Mouse (Mus musculus): ENCODE results near the gene Olfr1450. TPM values are rescaled to one million over a fixed set of nuclear protein-coding genes. Genes with fewer than 3 reads are reported as not detected.
"Not testable (repeated sequence)": the region's sequence is repeated elsewhere in the genome, so short reads cannot be mapped to it uniquely, and the experiment has no call there.

Olfr1450 gene
- total RNA-seq (2017), result 0.49 TPM in 1 of 2 replicates, not detected in the other

DNA sequence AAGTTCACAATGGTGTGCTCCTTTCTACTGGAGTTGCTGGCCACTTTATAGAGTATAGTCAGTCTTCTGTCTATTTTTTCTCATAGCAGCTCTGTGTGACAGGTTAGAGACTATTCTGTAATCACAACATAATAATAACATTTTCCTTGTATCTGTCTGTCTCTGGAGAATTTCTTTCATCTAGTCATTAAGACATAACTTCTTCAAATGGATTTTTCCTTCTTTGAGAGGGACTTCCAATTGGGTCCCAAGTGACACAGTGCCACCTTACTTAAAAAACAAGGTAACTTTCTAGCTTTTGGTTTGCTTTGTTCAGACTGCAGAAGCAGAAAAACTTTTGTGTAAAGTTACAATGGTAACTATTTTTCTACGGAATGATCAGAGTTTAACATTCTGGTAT is at the start of gene Olfr1450:
Olfr1450 (plus strand) TSS at position 301 of the 400 bp plus-strand sequence.
- no peak for ATAC-seq (ENCODE audit: extremely low read depth, insufficient number of reproducible peaks, low FRiP score, poor library complexity, severe bottlenecking)

DNA sequence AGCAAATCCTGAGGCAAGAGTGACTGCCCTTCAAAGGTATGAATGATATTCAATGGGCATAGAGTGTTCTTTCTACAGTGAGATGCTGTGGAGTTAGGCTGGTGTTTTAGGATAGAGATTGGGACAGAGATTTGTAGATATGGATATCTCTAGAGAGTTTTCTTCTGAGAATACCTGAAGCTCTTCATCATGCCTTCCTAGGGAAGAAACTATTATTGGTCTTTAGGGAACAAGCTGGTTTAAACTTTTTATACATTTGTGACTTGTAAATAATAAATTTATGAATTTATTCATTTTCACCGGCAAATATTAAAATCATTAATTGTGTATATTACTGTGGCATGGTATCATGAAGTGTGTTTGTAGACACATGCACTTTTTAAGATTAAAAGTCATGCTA is 46.4 kb upstream of the Olfr1450 start, which contains the start of gene Olfr1447:
Olfr1447 (minus strand) TSS at position 101 of the 400 bp plus-strand sequence.
- ATAC-seq (ENCODE audit: extremely low read depth, insufficient number of reproducible peaks, low FRiP score, poor library complexity, severe bottlenecking), result no peak

DNA sequence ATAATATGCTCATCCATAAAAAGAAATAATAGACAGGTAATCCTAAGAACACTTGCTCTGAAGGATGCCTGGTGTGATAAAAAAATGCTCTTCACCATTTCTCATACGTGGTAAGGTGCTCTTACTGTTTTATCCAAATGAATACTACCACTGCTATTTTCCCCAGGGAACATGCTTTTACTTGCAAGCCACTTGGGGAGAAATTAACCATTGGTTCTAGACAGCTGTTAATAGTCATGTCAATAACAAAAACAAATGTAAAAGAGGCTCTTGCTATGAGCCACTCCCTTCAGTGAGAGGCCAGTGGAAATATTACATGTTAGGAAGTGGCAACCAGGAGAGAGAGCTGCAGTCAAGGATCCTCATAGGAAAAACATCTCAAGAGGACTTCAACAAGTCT is 25.7 kb upstream of the Olfr1450 start, which contains the start of gene Olfr1448:
Olfr1448 (minus strand) TSS at position 101 of the 400 bp plus-strand sequence.
- no peak for ATAC-seq (ENCODE audit: extremely low read depth, insufficient number of reproducible peaks, low FRiP score, poor library complexity, severe bottlenecking)

DNA sequence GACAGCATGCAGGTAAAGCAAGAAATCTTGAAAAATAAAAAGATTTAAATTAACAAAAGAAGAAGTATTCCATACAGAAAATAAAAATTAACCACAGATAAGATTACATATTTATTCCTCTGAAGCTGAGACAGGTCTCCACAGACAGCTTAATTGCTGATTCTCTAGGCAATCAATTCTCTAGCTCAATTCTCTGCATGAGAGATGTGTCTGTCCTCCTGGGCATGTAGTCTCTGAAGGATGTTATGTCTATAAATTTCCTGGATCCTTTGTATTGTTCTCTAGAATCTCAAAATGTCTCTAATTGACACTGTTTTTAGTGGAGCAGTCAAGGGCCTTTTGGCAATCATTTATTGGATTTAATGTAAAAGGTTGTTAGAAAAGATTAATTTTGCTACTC is 19.5 kb upstream of the Olfr1450 start, which contains the start of gene Olfr1449:
Olfr1449 (plus strand) TSS at position 301 of the 400 bp plus-strand sequence.
- ATAC-seq (ENCODE audit: extremely low read depth, insufficient number of reproducible peaks, low FRiP score, poor library complexity, severe bottlenecking), result no peak

DNA sequence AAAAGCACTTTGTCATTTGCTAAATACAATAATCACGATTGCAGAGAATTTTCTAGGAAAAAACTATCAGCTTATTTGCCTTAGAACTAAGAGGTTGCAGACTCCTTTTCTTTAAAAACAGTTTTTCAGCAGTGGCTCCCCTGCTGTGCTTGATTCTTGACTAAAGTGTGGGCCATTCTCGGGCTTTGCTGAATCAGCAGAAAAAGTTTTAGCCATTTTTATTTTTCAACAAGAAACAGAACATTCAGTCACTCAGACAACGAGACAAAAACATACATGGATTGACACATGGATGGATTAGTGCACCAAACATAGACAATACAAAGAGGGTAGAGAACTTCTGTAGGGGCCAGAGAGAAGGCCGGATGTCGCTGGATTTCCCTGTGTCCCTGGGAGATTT is 20.0 kb downstream of the Olfr1450 start:
- not testable (repeated sequence) for ATAC-seq (ENCODE audit: extremely low read depth, insufficient number of reproducible peaks, low FRiP score, poor library complexity, severe bottlenecking)

DNA sequence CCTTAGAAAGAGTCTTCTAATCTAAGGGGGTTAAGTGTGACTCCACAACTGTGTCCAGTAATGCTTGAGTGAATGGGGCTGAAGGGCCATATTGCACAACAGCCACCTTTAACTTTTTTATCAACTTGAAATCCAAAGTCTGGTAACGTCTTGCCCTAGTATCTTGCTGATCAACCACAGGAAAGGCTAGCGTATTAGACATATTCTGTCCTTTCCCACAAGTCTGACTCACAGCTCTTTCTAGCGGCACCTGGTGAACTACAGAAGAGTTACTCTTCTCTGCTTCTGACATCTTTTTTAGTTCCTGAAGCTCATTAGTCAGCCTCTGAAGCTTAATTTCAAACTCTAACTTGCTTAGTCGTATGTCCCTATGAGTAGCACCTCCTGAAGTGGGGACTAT is 42.3 kb downstream of the Olfr1450 start:
- not testable (repeated sequence) for ATAC-seq (ENCODE audit: extremely low read depth, insufficient number of reproducible peaks, low FRiP score, poor library complexity, severe bottlenecking)

DNA sequence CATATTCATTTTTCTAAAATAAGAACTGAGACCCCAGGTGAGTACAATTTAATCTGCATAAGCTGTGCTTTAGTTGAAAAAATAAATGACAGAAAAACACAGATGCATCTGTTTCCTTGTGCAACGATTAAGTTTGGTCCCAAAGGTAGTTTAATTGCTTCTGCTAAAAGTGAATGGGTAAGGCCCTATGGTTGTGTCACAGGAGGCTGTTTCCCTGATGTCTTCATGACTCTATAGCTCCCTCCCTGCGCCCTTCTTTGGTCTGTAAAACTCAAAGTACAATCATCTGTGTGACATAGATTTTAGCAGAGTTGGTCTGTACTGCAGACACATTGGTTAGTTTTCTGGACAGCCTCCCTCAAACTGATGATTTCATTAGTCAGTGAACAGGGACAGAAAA is 44.7 kb downstream of the Olfr1450 start, which contains the start of gene Olfr1451:
Olfr1451 (plus strand) TSS at position 301 of the 400 bp plus-strand sequence.
- ATAC-seq (ENCODE audit: extremely low read depth, insufficient number of reproducible peaks, low FRiP score, poor library complexity, severe bottlenecking), result no peak

Other genes with a start within 250 kb of the Olfr1450 start
- gene Cntf, start 184.6 kb upstream of the Olfr1450 start, total RNA-seq (2017), result 1.4 and 2.2 TPM in 2 replicates
- 74.2 and 77.0 TPM in 2 replicates for gene Zfp91, start 154.1 kb upstream of the Olfr1450 start, total RNA-seq (2017)
- 49.7 and 54.9 TPM in 2 replicates for gene Lpxn, start 154.1 kb upstream of the Olfr1450 start, total RNA-seq (2017)
- 1.5 and 1.9 TPM in 2 replicates for gene Gm5244, start 103.6 kb upstream of the Olfr1450 start, total RNA-seq (2017)
- 0.61 TPM in 1 of 2 replicates, not detected in the other for gene Olfr1444, start 93.0 kb upstream of the Olfr1450 start, total RNA-seq (2017)
- not detected in 2 replicates for gene Olfr1445, start 66.4 kb upstream of the Olfr1450 start, total RNA-seq (2017)
- gene Olfr1446, start 56.7 kb upstream of the Olfr1450 start, total RNA-seq (2017), result not detected in 2 replicates
- not detected in 2 replicates for gene Olfr1447, start 46.5 kb upstream of the Olfr1450 start, total RNA-seq (2017)
- gene Olfr1448, start 25.8 kb upstream of the Olfr1450 start, total RNA-seq (2017), result not detected in 2 replicates
- 0.81 TPM in 1 of 2 replicates, not detected in the other for gene Olfr1449, start 19.4 kb upstream of the Olfr1450 start, total RNA-seq (2017)
- gene Olfr1451, start 44.8 kb downstream of the Olfr1450 start, total RNA-seq (2017), result not detected in 2 replicates
- not detected in 2 replicates for gene Olfr1453, start 78.1 kb downstream of the Olfr1450 start, total RNA-seq (2017)
- gene Olfr1454, start 110.4 kb downstream of the Olfr1450 start, total RNA-seq (2017), result not detected in 2 replicates
- not detected in 2 replicates for gene Olfr1457, start 147.6 kb downstream of the Olfr1450 start, total RNA-seq (2017)
- gene Olfr1458, start 156.5 kb downstream of the Olfr1450 start, total RNA-seq (2017), result not detected in 2 replicates
- 0.12 TPM in 1 of 2 replicates, not detected in the other for gene Olfr1459, start 199.3 kb downstream of the Olfr1450 start, total RNA-seq (2017)
- gene Olfr1461, start 212.7 kb downstream of the Olfr1450 start, total RNA-seq (2017), result not detected in 2 replicates
- gene Olfr1462, start 235.5 kb downstream of the Olfr1450 start, total RNA-seq (2017), result not detected in 2 replicates

Measured in neutrophil, adult 5-6 weeks (primary cell).